Comparison of ENCODE assay signal across 8 mouse cellular contexts in genomic region chr11:109474086-109474742, GRCm38 (mm10). TPM values are rescaled to one million over a fixed set of nuclear protein-coding genes. Genes with fewer than 3 reads are reported as not detected.
DNase-seq lines count a peak whose midpoint lies in the region; ATAC-seq and TF ChIP-seq lines count a peak whose summit lies in the region.

No protein-coding gene starts in this region.

- peak overlapping the region; percentile 94 for H3K4me3 ChIP-seq in cerebellum, adult 2 months (replicated peaks; ENCODE audit: insufficient read depth, low read depth, low read length)
- peak overlapping the region; percentile 79 for H3K4me3 ChIP-seq in limb, embryonic 10.5 days
- peak overlapping the region; percentile 78 for H3K4me3 ChIP-seq in neural tube, embryonic 13.5 days

- ATAC-seq in neural tube, embryonic 13.5 days (ENCODE audit: low read depth): peak; percentile 44

- peak overlapping the region; percentile 92 for H3K9ac ChIP-seq in neural tube, embryonic 13.5 days

- 10% methylated on average over 14 of the region's 14 CpGs for WGBS in cerebellum, adult 2 months
- 9% methylated on average over 14 of the region's 14 CpGs for WGBS in limb, embryonic 10.5 days
- 11% methylated on average over 14 of the region's 14 CpGs for WGBS in neural tube, embryonic 13.5 days

- H3K36me3 ChIP-seq in limb, embryonic 10.5 days: no peaks in the 10 kb centered on the region
- no peaks in the 10 kb centered on the region for H3K36me3 ChIP-seq in neural tube, embryonic 13.5 days

- intact Hi-C loops in left cerebral cortex, postnatal 36 days (cut with DNase I): loop anchor here (5.0 kb wide), 1 partner anchor 138 kb away; the partner anchor contains the start of gene Wipi1

- no peak for TF ChIP-seq POLR2A in cerebellum, adult 2 months (IDR thresholded peaks at IDR 0.05; ENCODE audit: borderline replicate concordance, insufficient read depth, low read length)

- H3K4me2 ChIP-seq in neural tube, embryonic 13.5 days: peak overlapping the region; percentile 93

- DNase-seq in cerebellum, adult 2 months: peak in 1 of 2 experiments; percentile 41
- no peak for DNase-seq in cerebellum, postnatal 10 days
- peak; percentile 37 for DNase-seq in retina, adult 2 months (ENCODE audit: low read depth, low spot score)
- no peak for DNase-seq in retina, postnatal 1 day
- no peak for DNase-seq in limb, embryonic 10.5 days (ENCODE audit: low spot score)
- DNase-seq in left cerebral cortex, postnatal 36 days (ENCODE audit: low spot score in 2 of 2): no peak
- no peak for DNase-seq in thymus, postnatal 14 days

- H3K4me1 ChIP-seq in cerebellum, adult 2 months (ENCODE audit: control insufficient read depth, insufficient read depth, low read length): no peaks in the 10 kb centered on the region; the same call in 1 of the 2 replicates
- H3K4me1 ChIP-seq in limb, embryonic 10.5 days: peaks cover 41% of the 10 kb centered on the region
- H3K4me1 ChIP-seq in neural tube, embryonic 13.5 days (replicated peaks): peaks cover 54% of the 10 kb centered on the region

- no peak for TF ChIP-seq CTCF in cerebellum, adult 2 months (IDR thresholded peaks at IDR 0.05; ENCODE audit: borderline replicate concordance, insufficient read depth, low read depth, low read length)

- H3K27me3 ChIP-seq in cerebellum, adult 2 months (ENCODE audit: control insufficient read depth, insufficient read depth, low read length): no peaks in the 10 kb centered on the region
- peaks cover 35% of the 10 kb centered on the region for H3K27me3 ChIP-seq in limb, embryonic 10.5 days (ENCODE audit: low read depth, poor library complexity, severe bottlenecking)
- peaks cover 9% of the 10 kb centered on the region; the same call in 1 of the 2 replicates for H3K27me3 ChIP-seq in neural tube, embryonic 13.5 days

- H3K27ac ChIP-seq in cerebellum, adult 2 months (ENCODE audit: insufficient read depth, low read length): peak overlapping the region; percentile 96
- peak overlapping the region; percentile 99 for H3K27ac ChIP-seq in limb, embryonic 10.5 days
- peak overlapping the region; percentile 95 for H3K27ac ChIP-seq in neural tube, embryonic 13.5 days (replicated peaks)

- H3K9me3 ChIP-seq in limb, embryonic 10.5 days (replicated peaks): no peaks in the 10 kb centered on the region
- H3K9me3 ChIP-seq in neural tube, embryonic 13.5 days: no peaks in the 10 kb centered on the region

RNA-seq across cellular contexts. Expression of gene Slc16a6, which starts 0.8 kb away (rescaled TPM):
- 7.9 and 8.9 TPM in 2 replicates for polyA plus RNA-seq in cerebellum, adult 2 months (2012; rRNA removed)
- 4.7 and 5.1 TPM in 2 replicates for polyA plus RNA-seq in limb, embryonic 10.5 days (2016; fragmentation: Nextera tagmentation; extraction: Ambion mirVana)
- polyA plus RNA-seq in neural tube, embryonic 13.5 days (2015; fragmentation: Nextera tagmentation; extraction: Ambion mirVana): 3.3 and 4.0 TPM in 2 replicates
- 10 to 100 TPM; 10.2 to 12.6 TPM for total RNA-seq in left cerebral cortex, postnatal 36 days (2021)

RNA-seq across cellular contexts. Expression of gene Arsg, which starts 1.0 kb away (rescaled TPM):
- 39.5 and 47.1 TPM in 2 replicates for polyA plus RNA-seq in cerebellum, adult 2 months (2012; rRNA removed)
- polyA plus RNA-seq in limb, embryonic 10.5 days (2016; fragmentation: Nextera tagmentation; extraction: Ambion mirVana): 1.5 and 1.7 TPM in 2 replicates
- polyA plus RNA-seq in neural tube, embryonic 13.5 days (2015; fragmentation: Nextera tagmentation; extraction: Ambion mirVana): 3.0 and 3.7 TPM in 2 replicates
- 10 to 100 TPM; 11.6 to 14.2 TPM for total RNA-seq in left cerebral cortex, postnatal 36 days (2021)

RNA-seq across cellular contexts. Expression of gene Amz2, which starts 48.5 kb away (rescaled TPM):
- 63.8 and 64.1 TPM in 2 replicates for polyA plus RNA-seq in cerebellum, adult 2 months (2012; rRNA removed)
- 43.1 and 46.2 TPM in 2 replicates for polyA plus RNA-seq in limb, embryonic 10.5 days (2016; fragmentation: Nextera tagmentation; extraction: Ambion mirVana)
- polyA plus RNA-seq in neural tube, embryonic 13.5 days (2015; fragmentation: Nextera tagmentation; extraction: Ambion mirVana): 49.1 and 61.1 TPM in 2 replicates
- total RNA-seq in left cerebral cortex, postnatal 36 days (2021): 10 to 100 TPM; 42.2 to 49.9 TPM
